Mouse (Mus musculus) lung, adult 2 months (tissue): ENCODE measurements around the gene Akt1s1.

Experiments
- CTCF ChIP-seq: fragments of 200-500 bp; IDR thresholded peaks from 2 replicates; pipeline ENCODE4 v1.5.1; 2011; ENCODE audit warnings: mild to moderate bottlenecking, low read length, control low read depth; ENCODE audit not compliant: insufficient read depth
- POLR2A ChIP-seq: fragments of 200-500 bp; IDR thresholded peaks from 2 replicates; pipeline ENCODE4 v1.6.1; 2011; ENCODE audit warnings: low read depth, mild to moderate bottlenecking, control low read depth, low read length, borderline replicate concordance; ENCODE audit errors: extremely low read depth

GRCm38 (mm10) chr7:44817441-44817840, 31.4 kb upstream of the Akt1s1 start:
- TF ChIP-seq CTCF (no peak), POLR2A (no peak)
